Mouse (Mus musculus): ENCODE data around the gene Ptprh. TPM values are rescaled to one million over a fixed set of nuclear protein-coding genes. Genes with fewer than 3 reads are reported as not detected.
"Not testable (repeated sequence)": the region's sequence is repeated elsewhere in the genome, so short reads cannot be mapped to it uniquely, and the experiment has no call there.

The Ptprh gene
- polyA plus RNA-seq, 1 experiment from 2014 or later = not detected

GRCm38 (mm10) chr7:4602969-4603368, 872 bp downstream of the Ptprh start:
- Histone ChIP-seq H3K4me1 (replicated peaks) (no peaks in the 10 kb centered on the region), H3K27ac (no peak overlapping the region), H3K9ac (no peak overlapping the region), H3K4me3 (no peak overlapping the region), H3K4me2 (no peak overlapping the region), H3K36me3 (no peaks in the 10 kb centered on the region), H3K9me3 (replicated peaks) (no peaks in the 10 kb centered on the region), H3K27me3 (no peaks in the 10 kb centered on the region)
- 80% methylated on average over 6 of the region's 6 CpGs for WGBS
- ATAC-seq (replicated peaks; ENCODE audit: insufficient number of reproducible peaks, insufficient read depth, low FRiP score, low read depth) = no peak; the same call in 1 of the 2 replicates

GRCm38 (mm10) chr7:4597046-4597445, 6.8 kb downstream of the Ptprh start:
- not testable (repeated sequence) for ATAC-seq (replicated peaks; ENCODE audit: insufficient number of reproducible peaks, insufficient read depth, low FRiP score, low read depth); H3K27me3 ChIP-seq; H3K27ac ChIP-seq; H3K9ac ChIP-seq; H3K4me2 ChIP-seq; H3K9me3 ChIP-seq (replicated peaks); H3K4me1 ChIP-seq (replicated peaks); H3K36me3 ChIP-seq; H3K4me3 ChIP-seq
- 72% methylated on average over 4 of the region's 4 CpGs for WGBS

- not testable (repeated sequence) for H3K27ac ChIP-seq; H3K9me3 ChIP-seq (replicated peaks); H3K4me2 ChIP-seq; H3K27me3 ChIP-seq; ATAC-seq (replicated peaks; ENCODE audit: insufficient number of reproducible peaks, insufficient read depth, low FRiP score, low read depth); H3K9ac ChIP-seq; H3K36me3 ChIP-seq; H3K4me3 ChIP-seq; H3K4me1 ChIP-seq (replicated peaks)
- 72% methylated on average over 3 of the region's 3 CpGs for WGBS
These were observed 22.4 kb downstream of the Ptprh start for GRCm38 (mm10) chr7:4581481-4581880.

GRCm38 (mm10) chr7:4572361-4572760, 31.5 kb downstream of the Ptprh start:
- H3K4me2 ChIP-seq; H3K9ac ChIP-seq; H3K36me3 ChIP-seq; H3K9me3 ChIP-seq (replicated peaks); H3K4me1 ChIP-seq (replicated peaks); H3K27me3 ChIP-seq; H3K27ac ChIP-seq; H3K4me3 ChIP-seq; ATAC-seq (replicated peaks; ENCODE audit: insufficient number of reproducible peaks, insufficient read depth, low FRiP score, low read depth): not testable (repeated sequence)
- 55% methylated on average over 2 of the region's 2 CpGs for WGBS

GRCm38 (mm10) chr7:4562660-4563059, 41.2 kb downstream of the Ptprh start:
- Histone ChIP-seq H3K9ac (no peak overlapping the region), H3K9me3 (replicated peaks) (no peaks in the 10 kb centered on the region), H3K4me2 (no peak overlapping the region), H3K4me3 (no peak overlapping the region), H3K4me1 (replicated peaks) (no peaks in the 10 kb centered on the region), H3K36me3 (no peaks in the 10 kb centered on the region), H3K27ac (no peak overlapping the region), H3K27me3 (no peaks in the 10 kb centered on the region)
- 84% methylated on average over 3 of the region's 3 CpGs for WGBS
- ATAC-seq (replicated peaks; ENCODE audit: insufficient number of reproducible peaks, insufficient read depth, low FRiP score, low read depth) = no peak

GRCm38 (mm10) chr7:4557167-4557560, 46.7 kb downstream of the Ptprh start:
- Histone ChIP-seq H3K4me2 (no peak overlapping the region), H3K27ac (no peak overlapping the region), H3K4me1 (replicated peaks) (no peaks in the 10 kb centered on the region), H3K9ac (no peak overlapping the region), H3K4me3 (no peak overlapping the region), H3K36me3 (no peaks in the 10 kb centered on the region), H3K9me3 (replicated peaks) (no peaks in the 10 kb centered on the region), H3K27me3 (peaks cover 12% of the 10 kb centered on the region)
- 64% methylated on average over 6 of the region's 6 CpGs for WGBS
- no peak for ATAC-seq (replicated peaks; ENCODE audit: insufficient number of reproducible peaks, insufficient read depth, low FRiP score, low read depth)

GRCm38 (mm10) chr7:4556256-4557166, 47.3 kb downstream of the Ptprh start:
- Histone ChIP-seq H3K27me3 (peaks cover 12% of the 10 kb centered on the region), H3K27ac (no peak overlapping the region), H3K9me3 (replicated peaks) (no peaks in the 10 kb centered on the region), H3K4me3 (no peak overlapping the region), H3K36me3 (no peaks in the 10 kb centered on the region), H3K4me1 (replicated peaks) (no peaks in the 10 kb centered on the region), H3K9ac (no peak overlapping the region), H3K4me2 (no peak overlapping the region)
- ATAC-seq (replicated peaks; ENCODE audit: insufficient number of reproducible peaks, insufficient read depth, low FRiP score, low read depth) = peak; percentile 60
- WGBS = 20% methylated on average over 15 of the region's 15 CpGs

- 10% methylated on average over 33 of the region's 33 CpGs for WGBS
- no peaks in the 10 kb centered on the region for H3K9me3 ChIP-seq (replicated peaks)
- peak within 1 kb of the TSS; percentile 64 for H3K4me2 ChIP-seq
- no peak within 1 kb of the TSS for H3K27ac ChIP-seq
- H3K27me3 ChIP-seq = peaks cover 26% of the 10 kb centered on the region
- peaks cover 12% of the 10 kb centered on the region for H3K4me1 ChIP-seq (replicated peaks)
- no peaks in the 10 kb centered on the region for H3K36me3 ChIP-seq
- peak within 1 kb of the TSS; percentile 30 for H3K4me3 ChIP-seq
- H3K9ac ChIP-seq = no peak within 1 kb of the TSS
- ATAC-seq (replicated peaks; ENCODE audit: insufficient number of reproducible peaks, insufficient read depth, low FRiP score, low read depth) = no peak
These were observed 56.6 kb downstream of the Ptprh start, which contains the start of gene Syt5 for GRCm38 (mm10) chr7:4547221-4547641. Syt5 (minus strand) TSS chr7:4547541.

- 3% methylated on average over 26 of the region's 26 CpGs for WGBS
- H3K4me1 ChIP-seq (replicated peaks) = peaks cover 12% of the 10 kb centered on the region
These were observed 57.2 kb downstream of the Ptprh start for GRCm38 (mm10) chr7:4546591-4547131.

GRCm38 (mm10) chr7:4546050-4546449, 57.8 kb downstream of the Ptprh start:
- H3K4me2 ChIP-seq = peak overlapping the region; percentile 64
- no peak overlapping the region for H3K27ac ChIP-seq
- no peaks in the 10 kb centered on the region for H3K36me3 ChIP-seq
- ATAC-seq (replicated peaks; ENCODE audit: insufficient number of reproducible peaks, insufficient read depth, low FRiP score, low read depth) = no peak
- H3K4me3 ChIP-seq = peak overlapping the region; percentile 30
- WGBS = 69% methylated on average over 15 of the region's 15 CpGs
- peaks cover 12% of the 10 kb centered on the region for H3K4me1 ChIP-seq (replicated peaks)
- H3K27me3 ChIP-seq = peaks cover 26% of the 10 kb centered on the region
- no peaks in the 10 kb centered on the region for H3K9me3 ChIP-seq (replicated peaks)
- no peak overlapping the region for H3K9ac ChIP-seq

More at GRCm38 (mm10) chr7:4546591-4547131, 57.2 kb downstream of the Ptprh start:
- Histone ChIP-seq H3K36me3 (no peaks in the 10 kb centered on the region), H3K27me3 (peaks cover 26% of the 10 kb centered on the region), H3K9me3 (replicated peaks) (no peaks in the 10 kb centered on the region), H3K4me2 (peak overlapping the region; percentile 64), H3K27ac (no peak overlapping the region), H3K9ac (no peak overlapping the region), H3K4me3 (peak overlapping the region; percentile 30)
- peak; percentile 71 for ATAC-seq (replicated peaks; ENCODE audit: insufficient number of reproducible peaks, insufficient read depth, low FRiP score, low read depth)

GRCm38 (mm10) chr7:4542013-4542412, 61.8 kb downstream of the Ptprh start:
- Histone ChIP-seq H3K4me1 (replicated peaks) (peaks cover 7% of the 10 kb centered on the region), H3K9me3 (replicated peaks) (no peaks in the 10 kb centered on the region), H3K4me2 (no peak overlapping the region), H3K27me3 (peaks cover 20% of the 10 kb centered on the region), H3K9ac (no peak overlapping the region), H3K36me3 (no peaks in the 10 kb centered on the region), H3K27ac (no peak overlapping the region), H3K4me3 (no peak overlapping the region)
- WGBS = 31% methylated on average over 17 of the region's 17 CpGs
- ATAC-seq (replicated peaks; ENCODE audit: insufficient number of reproducible peaks, insufficient read depth, low FRiP score, low read depth) = no peak
